Mouse (Mus musculus) limb, embryonic 14.5 days (tissue): ENCODE measurements at regions not wholly inside any gene's neighbourhood (a gene's known extent, or its start where the extent isn't known, plus 50 kb on each side); places are given as distances from the start of the nearest gene placed in this dataset.
"Not testable (repeated sequence)": the region's sequence is repeated elsewhere in the genome, so short reads cannot be mapped to it uniquely, and the experiment has no call there.

Source experiments
- ATAC-seq: fragments of 200-750 bp; cut with Nextera tagmentation; 2 replicates; pipeline ENCODE4 v1.8.0; 2017; ENCODE audit warnings: low read depth, moderate number of reproducible peaks, moderate TSS enrichment; ENCODE audit not compliant: low FRiP score
- DNase-seq: peaks from one replicate; pipeline ENCODE4 v3.0.0-alpha.2; 2015; ENCODE audit warnings: low spot score
- H3K27ac ChIP-seq: fragments of 300-500 bp; sonication (generic); replicated peaks from 2 replicates; pipeline ENCODE4 v1.5.1; 2014; ENCODE audit warnings: low read depth, mild to moderate bottlenecking, low read length, moderate library complexity, mixed read lengths
- H3K27me3 ChIP-seq: fragments of 300-500 bp; sonication (generic); 2 replicates; pipeline ENCODE4 v1.6.1; 2014; ENCODE audit warnings: low read length, mixed read lengths; ENCODE audit not compliant: control insufficient read depth, insufficient read depth
- H3K36me3 ChIP-seq: fragments of 300-500 bp; sonication (generic); 2 replicates; pipeline ENCODE4 v1.6.1; 2014; ENCODE audit warnings: mild to moderate bottlenecking, low read length, moderate library complexity, mixed read lengths; ENCODE audit not compliant: control insufficient read depth, insufficient read depth
- H3K4me1 ChIP-seq: fragments of 300-500 bp; sonication (generic); 2 replicates; pipeline ENCODE4 v1.6.1; 2014; ENCODE audit warnings: antibody characterized with exemption, low read length, mixed read lengths; ENCODE audit not compliant: control insufficient read depth, insufficient read depth
- H3K4me2 ChIP-seq: fragments of 300-500 bp; sonication (generic); replicated peaks from 2 replicates; pipeline ENCODE4 v1.6.1; 2014; ENCODE audit warnings: low read depth, mild to moderate bottlenecking, low read length, moderate library complexity; ENCODE audit not compliant: severe bottlenecking
- H3K4me3 ChIP-seq: fragments of 300-500 bp; sonication (generic); replicated peaks from 2 replicates; pipeline ENCODE4 v1.5.1; 2014; ENCODE audit warnings: low read length
- H3K9ac ChIP-seq: fragments of 300-500 bp; sonication (generic); 2 replicates; pipeline ENCODE4 v1.6.1; 2014; ENCODE audit warnings: mild to moderate bottlenecking, low read depth, low read length, moderate library complexity; ENCODE audit not compliant: severe bottlenecking
- H3K9me3 ChIP-seq: fragments of 300-500 bp; sonication (generic); 2 replicates; pipeline ENCODE4 v1.6.1; 2016; ENCODE audit warnings: low read length; ENCODE audit not compliant: control insufficient read depth
- POLR2A ChIP-seq: fragments of 200-500 bp; IDR thresholded peaks from 2 replicates; pipeline ENCODE4 v1.8.0; 2012; ENCODE audit warnings: inconsistent platforms, mild to moderate bottlenecking, moderate library complexity, borderline replicate concordance; ENCODE audit not compliant: insufficient read depth, insufficient read length; ENCODE audit errors: extremely low read depth
- WGBS: fragments of 180-500 bp; shearing (Covaris S2); extraction: QIAGEN DNeasy Blood & Tissue Kit; methylation state at CpG from one replicate; pipeline ENCODE4 v1.1.7; 2014; 5-methylcytosine and 5-hydroxymethylcytosine counted together

DNA sequence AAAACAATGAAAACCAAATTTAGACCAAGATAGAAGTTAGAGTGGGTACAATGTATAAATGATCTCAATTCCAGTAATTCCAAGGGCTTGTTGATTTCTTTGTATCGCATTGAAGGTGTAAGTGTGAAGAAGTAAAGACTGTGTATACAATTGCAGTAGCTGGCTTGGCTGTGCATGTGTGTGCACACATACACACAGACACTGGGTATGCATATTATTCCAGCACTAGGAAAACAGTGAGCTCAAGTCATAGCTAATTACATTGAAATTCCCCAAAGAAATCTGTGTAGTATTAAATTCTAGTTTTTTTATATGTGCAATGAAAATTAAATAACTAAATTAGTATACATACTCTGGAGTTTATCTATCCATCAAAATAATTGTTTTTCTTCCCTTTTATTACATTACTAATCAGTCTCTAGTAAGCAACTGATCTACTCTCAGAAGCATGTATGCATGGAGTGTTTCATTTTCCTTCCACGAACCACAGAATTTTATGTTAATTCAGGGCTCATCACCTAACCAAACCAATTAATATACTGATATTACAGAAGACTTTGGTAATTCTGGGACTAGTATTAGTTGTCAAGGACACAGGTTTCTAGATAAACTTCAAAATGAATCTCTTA, 56.5 kb downstream of the Gm8797 start:
- Histone ChIP-seq H3K4me2 (no peak overlapping the region), H3K9me3 (no peaks in the 10 kb centered on the region), H3K9ac (no peak overlapping the region), H3K4me3 (no peak overlapping the region), H3K27me3 (no peaks in the 10 kb centered on the region), H3K27ac (no peak overlapping the region), H3K36me3 (no peaks in the 10 kb centered on the region), H3K4me1 (no peaks in the 10 kb centered on the region)
- 88% methylated on average over 2 of the region's 2 CpGs for WGBS
- no peak for DNase-seq
- no peak for TF ChIP-seq POLR2A
- ATAC-seq, result no peak

DNA sequence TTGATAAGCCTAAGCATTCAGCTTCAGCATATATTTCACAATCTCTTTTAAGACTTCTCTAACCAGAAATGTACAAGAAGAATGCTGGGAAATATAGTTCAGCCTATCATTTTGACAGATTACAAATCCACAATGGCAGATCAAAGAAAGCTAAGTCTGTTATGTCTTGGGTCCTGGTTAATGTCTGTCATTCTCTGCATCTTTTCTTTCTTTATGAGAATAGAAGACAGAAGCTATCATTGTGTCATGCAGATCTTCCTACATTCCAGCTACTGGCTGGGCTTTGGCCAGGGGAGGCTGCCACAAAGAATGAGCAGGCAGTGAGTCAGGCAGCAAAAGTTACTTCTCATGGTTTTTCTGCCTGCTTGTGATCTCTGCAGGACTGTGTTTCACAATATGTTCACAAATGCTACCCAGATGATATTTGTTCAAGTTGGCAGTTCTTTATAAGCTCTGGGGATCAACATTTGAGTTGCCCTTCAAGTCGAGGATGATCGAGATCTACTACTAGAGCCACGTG, 60.5 kb downstream of the Gm8797 start:
- Histone ChIP-seq H3K4me2 (no peak overlapping the region), H3K4me1 (no peaks in the 10 kb centered on the region), H3K27me3 (no peaks in the 10 kb centered on the region), H3K9ac (no peak overlapping the region), H3K27ac (no peak overlapping the region), H3K9me3 (no peaks in the 10 kb centered on the region), H3K4me3 (no peak overlapping the region), H3K36me3 (no peaks in the 10 kb centered on the region)
- 53% methylated on average over 3 of the region's 3 CpGs for WGBS
- no peak for ATAC-seq
- no peak for TF ChIP-seq POLR2A
- peak; percentile 3 for DNase-seq

- not testable (repeated sequence) for H3K4me2 ChIP-seq, H3K4me1 ChIP-seq, H3K36me3 ChIP-seq, H3K9me3 ChIP-seq, ATAC-seq, H3K4me3 ChIP-seq, H3K9ac ChIP-seq, DNase-seq, H3K27me3 ChIP-seq, H3K27ac ChIP-seq
- WGBS, result 81% methylated on average over 7 of the region's 7 CpGs
Observed at GRCm38 (mm10) chr3:5820243-5820642, 69.6 kb downstream of the Gm8797 start.

- 40% methylated on average over 19 of the region's 20 CpGs for WGBS
- not testable (repeated sequence) for DNase-seq, H3K27me3 ChIP-seq, H3K4me1 ChIP-seq, H3K36me3 ChIP-seq, H3K27ac ChIP-seq, H3K9ac ChIP-seq, H3K9me3 ChIP-seq, H3K4me2 ChIP-seq, ATAC-seq, H3K4me3 ChIP-seq
Observed at GRCm38 (mm10) chr3:5860237-5860636, 109.6 kb downstream of the Gm8797 start.

DNA sequence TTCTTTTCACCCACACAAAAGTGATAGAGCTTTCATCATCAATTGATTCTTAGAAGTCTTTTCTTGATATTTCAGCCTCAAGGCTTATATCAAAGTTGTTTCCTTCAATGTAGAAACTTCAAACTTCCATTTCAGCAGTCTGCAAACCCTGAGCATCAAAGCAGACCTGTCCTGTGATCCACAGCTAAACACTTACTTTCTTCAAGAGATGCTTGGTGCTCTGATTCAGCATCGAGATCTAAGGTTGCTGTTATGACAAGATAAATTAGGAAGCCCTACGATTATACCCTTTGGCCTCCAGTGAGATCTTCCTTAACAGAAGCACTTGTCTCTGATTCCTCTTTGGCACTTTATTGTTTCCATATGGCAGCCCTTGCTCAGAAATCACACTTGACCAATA, 119.8 kb downstream of the Gm8797 start:
- ATAC-seq, result no peak
- H3K27me3 ChIP-seq, result no peaks in the 10 kb centered on the region

GRCm38 (mm10) chr3:5879113-5879512, 128.5 kb downstream of the Gm8797 start:
- no peak for TF ChIP-seq POLR2A
- no peaks in the 10 kb centered on the region for H3K36me3 ChIP-seq
- H3K4me2 ChIP-seq, result no peak overlapping the region
- no peak overlapping the region for H3K9ac ChIP-seq
- H3K27ac ChIP-seq, result no peak overlapping the region
- H3K4me1 ChIP-seq, result no peaks in the 10 kb centered on the region
- no peak overlapping the region for H3K4me3 ChIP-seq
- ATAC-seq (no peak), DNase-seq (no peak)
- no peaks in the 10 kb centered on the region for H3K27me3 ChIP-seq
- H3K9me3 ChIP-seq, result no peaks in the 10 kb centered on the region

More for the DNA sequence above, 119.8 kb downstream of the Gm8797 start:
- no peak overlapping the region for H3K4me2 ChIP-seq
- 57% methylated on average over 2 of the region's 2 CpGs for WGBS
- H3K36me3 ChIP-seq, result no peaks in the 10 kb centered on the region
- no peak overlapping the region for H3K9ac ChIP-seq
- H3K9me3 ChIP-seq, result no peaks in the 10 kb centered on the region
- no peak for DNase-seq
- H3K4me3 ChIP-seq, result no peak overlapping the region
- H3K27ac ChIP-seq, result no peak overlapping the region
- no peaks in the 10 kb centered on the region for H3K4me1 ChIP-seq
- TF ChIP-seq POLR2A, result no peak
